Mouse (Mus musculus): ENCODE results near the gene Pdgfc.
"Not testable (repeated sequence)": the region's sequence is repeated elsewhere in the genome, so short reads cannot be mapped to it uniquely, and the experiment has no call there.

Gene Pdgfc

GRCm38 (mm10) chr3:81045344-81046050, 9.3 kb downstream of the Pdgfc start:
- no peak for DNase-seq (ENCODE audit: low spot score in 2 of 2)

GRCm38 (mm10) chr3:81046652-81047607, 10.7 kb downstream of the Pdgfc start:
- DNase-seq (ENCODE audit: low spot score in 2 of 2): no peak

GRCm38 (mm10) chr3:81051522-81051921, 15.3 kb downstream of the Pdgfc start:
- DNase-seq (ENCODE audit: low spot score in 2 of 2): no peak

GRCm38 (mm10) chr3:81052422-81052821, 16.2 kb downstream of the Pdgfc start:
- no peak for DNase-seq (ENCODE audit: low spot score in 2 of 2)

- no peak for DNase-seq (ENCODE audit: low spot score in 2 of 2)
Measured at GRCm38 (mm10) chr3:81054074-81054473, 17.9 kb downstream of the Pdgfc start.

- no peak for DNase-seq (ENCODE audit: low spot score in 2 of 2)
Measured at GRCm38 (mm10) chr3:81057719-81058118, 21.5 kb downstream of the Pdgfc start.

- no peak for DNase-seq (ENCODE audit: low spot score in 2 of 2)
Measured at GRCm38 (mm10) chr3:81058527-81059031, 22.4 kb downstream of the Pdgfc start.

- no peak for DNase-seq (ENCODE audit: low spot score in 2 of 2)
Measured at GRCm38 (mm10) chr3:81068550-81068949, 32.3 kb downstream of the Pdgfc start.

GRCm38 (mm10) chr3:81101136-81101535, 64.9 kb downstream of the Pdgfc start:
- DNase-seq (ENCODE audit: low spot score in 2 of 2): no peak

GRCm38 (mm10) chr3:81102158-81102876, 66.1 kb downstream of the Pdgfc start:
- peak; percentile 19 to 33 for DNase-seq (ENCODE audit: low spot score in 2 of 2)

- no peak for DNase-seq (ENCODE audit: low spot score in 2 of 2)
Measured at GRCm38 (mm10) chr3:81102877-81103420, 66.7 kb downstream of the Pdgfc start.

GRCm38 (mm10) chr3:81107515-81107914, 71.3 kb downstream of the Pdgfc start:
- DNase-seq (ENCODE audit: low spot score in 2 of 2): no peak

- no peak for DNase-seq (ENCODE audit: low spot score in 2 of 2)
Measured at GRCm38 (mm10) chr3:81110968-81111367, 74.8 kb downstream of the Pdgfc start.

GRCm38 (mm10) chr3:81112892-81113291, 76.7 kb downstream of the Pdgfc start:
- no peak for DNase-seq (ENCODE audit: low spot score in 2 of 2)

GRCm38 (mm10) chr3:81120664-81121063, 84.4 kb downstream of the Pdgfc start:
- DNase-seq (ENCODE audit: low spot score in 2 of 2): no peak

- DNase-seq (ENCODE audit: low spot score in 2 of 2): no peak
Measured at GRCm38 (mm10) chr3:81121731-81122130, 85.5 kb downstream of the Pdgfc start.

GRCm38 (mm10) chr3:81123461-81123860, 87.2 kb downstream of the Pdgfc start:
- no peak for DNase-seq (ENCODE audit: low spot score in 2 of 2)

- DNase-seq (ENCODE audit: low spot score in 2 of 2): no peak
Measured at GRCm38 (mm10) chr3:81127013-81127412, 90.8 kb downstream of the Pdgfc start.

- DNase-seq (ENCODE audit: low spot score in 2 of 2): no peak
Measured at GRCm38 (mm10) chr3:81136985-81137384, 100.8 kb downstream of the Pdgfc start.

- DNase-seq (ENCODE audit: low spot score in 2 of 2): not testable (repeated sequence)
Measured at GRCm38 (mm10) chr3:81138030-81138429, 101.8 kb downstream of the Pdgfc start.

GRCm38 (mm10) chr3:81143730-81144129, 107.5 kb downstream of the Pdgfc start:
- DNase-seq (ENCODE audit: low spot score in 2 of 2): no peak

GRCm38 (mm10) chr3:81149109-81149521, 112.9 kb downstream of the Pdgfc start:
- peak in 1 of 2 experiments; percentile 20 for DNase-seq (ENCODE audit: low spot score in 2 of 2)
